Mouse (Mus musculus) small intestine, adult 2 months (tissue): ENCODE measurements around the gene Mtor.

Experiments used
- CTCF ChIP-seq: fragments of 200-500 bp; IDR thresholded peaks from 2 replicates; pipeline ENCODE4 v1.5.1; 2012; ENCODE audit warnings: low read depth, mild to moderate bottlenecking, control low read depth, inconsistent platforms, low read length, moderate library complexity, mixed read lengths; ENCODE audit not compliant: insufficient replicate concordance, insufficient read length; ENCODE audit errors: extremely low read depth
- POLR2A ChIP-seq: fragments of 200-500 bp; IDR thresholded peaks from 2 replicates; pipeline ENCODE4 v1.6.1; 2012; ENCODE audit warnings: low read depth, mild to moderate bottlenecking, control low read depth, inconsistent platforms, low read length, moderate library complexity

GRCm38 (mm10) chr4:148580765-148581164 lies 132.4 kb downstream of the Mtor start:
- no peak for TF ChIP-seq POLR2A
- no peak for TF ChIP-seq CTCF
